Mouse (Mus musculus): ENCODE data around the gene Saysd1. TPM values are rescaled to one million over a fixed set of nuclear protein-coding genes. Genes with fewer than 3 reads are reported as not detected.
"Not testable (repeated sequence)": the region's sequence is repeated elsewhere in the genome, so short reads cannot be mapped to it uniquely, and the experiment has no call there.

The Saysd1 gene
- polyA plus RNA-seq, 1 experiment from 2014 or later: 11.4 TPM

DNA sequence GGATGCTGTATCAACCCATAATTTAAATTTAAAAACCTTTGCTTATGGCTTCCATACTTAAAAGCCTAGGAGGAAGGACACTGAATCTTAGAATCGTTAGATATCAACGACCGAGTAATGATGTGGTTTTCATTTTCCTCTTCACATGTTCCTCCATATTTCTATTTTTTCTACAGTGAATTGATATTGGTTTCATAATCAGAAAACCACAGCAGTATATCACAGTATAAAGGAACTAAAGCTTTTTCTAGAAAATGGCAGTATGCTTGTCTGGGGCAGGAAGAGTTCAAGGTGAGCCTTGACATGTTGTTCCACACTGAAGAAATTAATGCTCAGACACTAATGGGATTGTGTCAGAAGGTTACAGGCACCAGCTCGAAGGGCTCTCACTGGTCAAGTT lies 97.4 kb downstream of the Saysd1 start:
- DNase-seq (ENCODE audit: low spot score): no peak
- 89% methylated on average over 4 of the region's 4 CpGs for WGBS
- H3K4me3 ChIP-seq (ENCODE audit: low read depth, low read length): no peak overlapping the region
- H3K4me1 ChIP-seq (ENCODE audit: control insufficient read depth, insufficient read depth, low read length): no peaks in the 10 kb centered on the region
- H3K36me3 ChIP-seq (ENCODE audit: control insufficient read depth, insufficient read depth, low read length): no peaks in the 10 kb centered on the region
- H3K4me2 ChIP-seq (ENCODE audit: low read depth, severe bottlenecking): no peak overlapping the region
- no peaks in the 10 kb centered on the region for H3K9me3 ChIP-seq (ENCODE audit: control insufficient read depth, low read length)
- H3K27me3 ChIP-seq (ENCODE audit: control insufficient read depth, insufficient read depth, low read length): no peaks in the 10 kb centered on the region
- no peak overlapping the region for H3K9ac ChIP-seq (ENCODE audit: low read length)
- no peak for ATAC-seq (ENCODE audit: insufficient number of reproducible peaks, low FRiP score, low TSS enrichment, low read depth)
- no peak overlapping the region for H3K27ac ChIP-seq (replicated peaks; ENCODE audit: low read depth, low read length)

DNA sequence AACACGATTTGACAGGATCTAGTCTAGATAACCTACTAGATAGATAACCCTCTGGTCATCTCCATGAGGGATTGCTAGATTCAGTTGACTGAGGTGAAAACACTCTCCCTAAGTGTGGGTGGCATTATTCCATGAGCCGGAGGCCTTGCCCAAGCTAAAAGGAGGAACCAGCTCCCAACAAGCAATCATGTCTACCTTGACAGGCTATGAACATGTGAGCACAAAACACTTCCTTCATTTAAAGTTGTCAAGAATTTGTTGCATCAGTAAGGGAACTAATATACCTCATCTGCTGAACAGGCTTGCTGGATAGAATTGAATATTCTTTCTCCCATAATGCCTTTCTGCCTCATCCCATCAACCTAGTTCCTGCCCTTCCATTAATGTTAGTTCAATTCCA lies 98.5 kb downstream of the Saysd1 start:
- H3K4me3 ChIP-seq (ENCODE audit: low read depth, low read length): no peak overlapping the region
- no peak overlapping the region for H3K4me2 ChIP-seq (ENCODE audit: low read depth, severe bottlenecking)
- no peaks in the 10 kb centered on the region for H3K27me3 ChIP-seq (ENCODE audit: control insufficient read depth, insufficient read depth, low read length)
- 94% methylated on average over 2 of the region's 2 CpGs for WGBS
- no peak overlapping the region for H3K9ac ChIP-seq (ENCODE audit: low read length)
- ATAC-seq (ENCODE audit: insufficient number of reproducible peaks, low FRiP score, low TSS enrichment, low read depth) (no peak), DNase-seq (ENCODE audit: low spot score) (no peak)
- H3K27ac ChIP-seq (replicated peaks; ENCODE audit: low read depth, low read length): no peak overlapping the region
- H3K4me1 ChIP-seq (ENCODE audit: control insufficient read depth, insufficient read depth, low read length): no peaks in the 10 kb centered on the region
- no peaks in the 10 kb centered on the region for H3K9me3 ChIP-seq (ENCODE audit: control insufficient read depth, low read length)
- H3K36me3 ChIP-seq (ENCODE audit: control insufficient read depth, insufficient read depth, low read length): no peaks in the 10 kb centered on the region

DNA sequence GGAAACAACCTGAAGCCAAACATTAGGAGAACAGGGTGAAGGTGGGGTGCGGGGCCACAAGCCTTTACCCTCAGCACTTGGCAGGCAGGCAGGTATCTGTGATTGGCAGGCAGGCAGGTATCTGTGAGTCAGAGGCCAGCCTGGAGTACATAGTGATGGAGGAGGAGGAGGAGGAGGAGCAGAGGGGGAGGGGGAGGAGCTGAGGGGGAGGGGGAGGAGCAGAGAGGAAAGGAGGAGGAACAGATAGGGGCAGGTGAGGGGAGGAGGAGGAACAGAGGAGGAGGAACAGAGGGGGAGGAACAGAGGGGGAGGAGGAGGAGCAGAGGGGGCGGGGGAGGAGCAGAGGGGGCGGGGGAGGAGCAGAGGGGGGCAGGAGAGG lies 105.6 kb downstream of the Saysd1 start:
- H3K4me1 ChIP-seq (ENCODE audit: control insufficient read depth, insufficient read depth, low read length): no peaks in the 10 kb centered on the region
- no peak overlapping the region for H3K4me2 ChIP-seq (ENCODE audit: low read depth, severe bottlenecking)
- H3K9ac ChIP-seq (ENCODE audit: low read length): no peak overlapping the region
- ATAC-seq (ENCODE audit: insufficient number of reproducible peaks, low FRiP score, low TSS enrichment, low read depth) (no peak), DNase-seq (ENCODE audit: low spot score) (no peak)
- H3K9me3 ChIP-seq (ENCODE audit: control insufficient read depth, low read length): no peaks in the 10 kb centered on the region
- 40% methylated on average over 2 of the region's 3 CpGs for WGBS
- H3K4me3 ChIP-seq (ENCODE audit: low read depth, low read length): no peak overlapping the region
- H3K36me3 ChIP-seq (ENCODE audit: control insufficient read depth, insufficient read depth, low read length): no peaks in the 10 kb centered on the region
- H3K27me3 ChIP-seq (ENCODE audit: control insufficient read depth, insufficient read depth, low read length): no peaks in the 10 kb centered on the region
- no peak overlapping the region for H3K27ac ChIP-seq (replicated peaks; ENCODE audit: low read depth, low read length)

DNA sequence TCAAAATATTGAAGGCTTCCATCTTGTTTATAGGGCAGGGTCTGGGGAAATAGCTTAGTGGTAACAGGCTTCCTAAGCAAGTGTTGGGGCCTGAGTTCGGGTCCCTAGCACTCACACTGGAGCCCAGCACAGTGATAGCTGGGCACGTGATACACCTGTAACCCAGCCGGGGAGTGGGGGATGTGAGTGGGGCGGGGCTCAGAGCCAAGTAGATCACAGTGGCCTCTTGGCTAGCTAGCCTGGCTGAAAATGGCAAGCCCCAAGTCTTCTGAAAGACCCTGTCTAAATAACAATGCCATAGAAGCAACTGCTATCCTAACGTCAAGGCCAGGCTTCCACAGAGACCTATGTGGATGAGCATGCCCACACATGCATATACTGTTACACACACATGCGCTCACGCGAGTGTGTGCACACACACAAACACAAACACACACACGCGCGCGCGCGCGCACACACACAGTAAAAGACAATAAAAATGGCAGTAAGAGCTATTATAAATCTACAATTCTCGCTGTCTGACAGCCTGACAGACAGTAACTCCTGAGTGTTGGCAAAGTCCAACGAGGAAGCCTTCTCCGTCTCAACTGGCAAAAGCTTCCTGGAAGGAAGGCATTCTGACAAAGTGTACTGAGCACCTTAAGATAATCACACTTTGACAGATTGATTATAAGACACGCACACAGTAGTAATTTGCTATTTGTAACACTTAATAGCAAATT lies 106.2 kb downstream of the Saysd1 start:
- Histone ChIP-seq H3K4me2 (ENCODE audit: low read depth, severe bottlenecking) (no peak overlapping the region), H3K4me1 (ENCODE audit: control insufficient read depth, insufficient read depth, low read length) (no peaks in the 10 kb centered on the region), H3K27ac (replicated peaks; ENCODE audit: low read depth, low read length) (no peak overlapping the region), H3K4me3 (ENCODE audit: low read depth, low read length) (no peak overlapping the region), H3K9ac (ENCODE audit: low read length) (no peak overlapping the region), H3K36me3 (ENCODE audit: control insufficient read depth, insufficient read depth, low read length) (no peaks in the 10 kb centered on the region), H3K9me3 (ENCODE audit: control insufficient read depth, low read length) (no peaks in the 10 kb centered on the region), H3K27me3 (ENCODE audit: control insufficient read depth, insufficient read depth, low read length) (no peaks in the 10 kb centered on the region)
- DNase-seq (ENCODE audit: low spot score): no peak
- WGBS: 73% methylated on average over 19 of the region's 19 CpGs
- no peak for ATAC-seq (ENCODE audit: insufficient number of reproducible peaks, low FRiP score, low TSS enrichment, low read depth)

DNA sequence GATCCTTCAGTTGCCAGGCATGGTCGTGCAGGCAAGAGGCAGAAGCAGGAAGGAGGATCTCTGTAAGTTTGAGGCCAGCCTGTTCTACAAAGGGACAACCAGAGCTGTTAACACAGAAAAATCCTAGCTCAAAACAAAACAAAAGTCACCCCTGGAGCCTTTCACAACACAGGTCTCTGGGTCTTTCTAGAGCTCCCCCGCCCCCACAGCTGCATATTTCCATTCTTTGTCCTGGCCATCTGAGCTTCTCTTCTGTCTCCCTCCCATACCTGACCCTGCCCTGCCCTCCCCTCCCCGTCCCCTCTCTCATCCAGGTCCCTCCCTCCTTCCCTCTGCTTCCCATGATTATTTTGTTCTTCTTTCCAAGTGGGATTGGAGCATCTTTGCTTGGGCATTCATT lies 108.7 kb downstream of the Saysd1 start:
- no peak for DNase-seq (ENCODE audit: low spot score)
- ATAC-seq (ENCODE audit: insufficient number of reproducible peaks, low FRiP score, low TSS enrichment, low read depth): no peak
- Histone ChIP-seq H3K9ac (ENCODE audit: low read length) (no peak overlapping the region), H3K27me3 (ENCODE audit: control insufficient read depth, insufficient read depth, low read length) (no peaks in the 10 kb centered on the region), H3K27ac (replicated peaks; ENCODE audit: low read depth, low read length) (no peak overlapping the region), H3K9me3 (ENCODE audit: control insufficient read depth, low read length) (no peaks in the 10 kb centered on the region), H3K4me2 (ENCODE audit: low read depth, severe bottlenecking) (no peak overlapping the region), H3K4me1 (ENCODE audit: control insufficient read depth, insufficient read depth, low read length) (no peaks in the 10 kb centered on the region), H3K4me3 (ENCODE audit: low read depth, low read length) (no peak overlapping the region), H3K36me3 (ENCODE audit: control insufficient read depth, insufficient read depth, low read length) (no peaks in the 10 kb centered on the region)
- WGBS: 47% methylated on average over 3 of the region's 3 CpGs

DNA sequence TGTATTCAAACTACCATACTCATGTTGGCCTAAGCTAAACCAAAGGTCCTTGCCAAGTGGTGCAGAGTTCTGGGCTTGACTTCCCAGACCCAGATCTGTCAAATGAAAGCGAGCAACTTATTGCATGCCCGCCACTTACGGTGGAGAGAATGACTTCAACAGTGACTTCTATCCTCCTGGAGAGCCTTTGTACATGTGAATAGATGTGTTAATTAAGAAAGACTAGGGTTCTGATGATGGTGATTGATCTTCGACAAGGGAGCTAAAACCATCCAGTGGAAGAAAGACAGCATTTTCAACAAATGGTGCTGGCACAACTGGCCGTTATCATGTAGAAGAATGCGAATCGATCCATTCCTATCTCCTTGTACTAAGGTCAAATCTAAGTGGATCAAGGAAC lies 110.9 kb downstream of the Saysd1 start:
- H3K9ac ChIP-seq (ENCODE audit: low read length); H3K36me3 ChIP-seq (ENCODE audit: control insufficient read depth, insufficient read depth, low read length); H3K9me3 ChIP-seq (ENCODE audit: control insufficient read depth, low read length); H3K4me2 ChIP-seq (ENCODE audit: low read depth, severe bottlenecking); ATAC-seq (ENCODE audit: insufficient number of reproducible peaks, low FRiP score, low TSS enrichment, low read depth); H3K27me3 ChIP-seq (ENCODE audit: control insufficient read depth, insufficient read depth, low read length); DNase-seq (ENCODE audit: low spot score); H3K4me3 ChIP-seq (ENCODE audit: low read depth, low read length); H3K27ac ChIP-seq (replicated peaks; ENCODE audit: low read depth, low read length); H3K4me1 ChIP-seq (ENCODE audit: control insufficient read depth, insufficient read depth, low read length): not testable (repeated sequence)
- 89% methylated on average over 7 of the region's 7 CpGs for WGBS

Other genes with a start within 250 kb of the Saysd1 start
- 69.7 and 73.9 TPM in 2 replicates for gene Gng2, start 160.9 kb downstream of the Saysd1 start, polyA plus RNA-seq (2014; fragmentation: Nextera tagmentation; extraction: Ambion mirVana)
- gene Kcnk5, start 43.3 kb upstream of the Saysd1 start, polyA plus RNA-seq (2014; fragmentation: Nextera tagmentation; extraction: Ambion mirVana): 5.2 and 6.4 TPM in 2 replicates
- gene Kcnk16, start 130.7 kb upstream of the Saysd1 start, polyA plus RNA-seq (2014; fragmentation: Nextera tagmentation; extraction: Ambion mirVana): not detected in 2 replicates
- gene Nudt13, start 156.2 kb upstream of the Saysd1 start, polyA plus RNA-seq (2014; fragmentation: Nextera tagmentation; extraction: Ambion mirVana): 9.9 and 13.8 TPM in 2 replicates
- 74.0 and 74.4 TPM in 2 replicates for gene Ecd, start 209.6 kb upstream of the Saysd1 start, polyA plus RNA-seq (2014; fragmentation: Nextera tagmentation; extraction: Ambion mirVana)
- gene Fam149b, start 209.6 kb upstream of the Saysd1 start, polyA plus RNA-seq (2014; fragmentation: Nextera tagmentation; extraction: Ambion mirVana): 50.4 and 56.9 TPM in 2 replicates

Measured in limb, embryonic 11.5 days (tissue).